Mouse (Mus musculus) embryo, embryonic 10.5 days (tissue): ENCODE results near the gene 2310009B15Rik.

Source experiments
- DNase-seq: peaks from one replicate; pipeline ENCODE4 v3.0.0-alpha.2; 2015; ENCODE audit warnings: low spot score

Gene 2310009B15Rik

GRCm38 (mm10) chr1:138842315-138842714, 14.3 kb downstream of the 2310009B15Rik start:
- peak; percentile 77 for DNase-seq

DNA sequence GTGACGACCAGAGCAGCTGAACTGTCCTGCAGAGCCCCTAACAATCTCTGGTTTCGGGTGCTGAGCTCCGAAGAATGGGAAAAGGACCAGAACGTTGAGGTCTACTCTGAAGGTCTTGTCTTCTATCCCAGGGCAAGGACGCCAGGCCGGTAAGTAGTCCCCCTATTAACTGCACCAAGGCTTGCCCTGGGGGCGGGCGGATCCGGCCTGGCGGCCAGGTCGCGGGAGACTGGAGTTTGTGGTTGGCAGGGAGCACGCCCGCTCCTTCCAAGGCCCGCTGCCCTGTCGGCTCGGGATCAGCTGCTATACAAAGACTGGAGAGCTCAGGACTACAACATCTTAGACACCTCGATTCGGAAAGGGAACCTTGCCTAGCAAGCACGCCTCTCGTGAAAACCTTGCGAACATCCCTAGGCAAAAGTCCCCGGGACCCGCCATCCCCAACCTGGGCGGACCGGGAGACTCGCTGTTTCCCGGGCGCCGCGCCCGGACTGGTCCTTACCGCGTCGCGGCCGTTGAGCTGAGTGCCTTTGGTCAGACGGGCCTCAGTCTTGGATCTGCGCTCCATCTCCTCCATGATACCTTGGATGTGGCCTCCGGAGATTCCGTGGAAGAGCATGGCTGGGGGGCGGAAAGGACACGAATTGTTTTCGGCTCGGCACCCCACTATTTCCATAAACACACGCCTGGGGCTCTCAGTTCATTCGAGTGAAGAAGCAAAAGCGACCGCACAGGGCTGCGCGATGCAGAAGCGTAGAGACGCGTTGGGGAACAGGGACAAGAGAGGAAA, 15.2 kb downstream of the 2310009B15Rik start:
- DNase-seq = peak; percentile 83

GRCm38 (mm10) chr1:138840440-138841305, 16.0 kb downstream of the 2310009B15Rik start:
- peak; percentile 64 for DNase-seq

DNA sequence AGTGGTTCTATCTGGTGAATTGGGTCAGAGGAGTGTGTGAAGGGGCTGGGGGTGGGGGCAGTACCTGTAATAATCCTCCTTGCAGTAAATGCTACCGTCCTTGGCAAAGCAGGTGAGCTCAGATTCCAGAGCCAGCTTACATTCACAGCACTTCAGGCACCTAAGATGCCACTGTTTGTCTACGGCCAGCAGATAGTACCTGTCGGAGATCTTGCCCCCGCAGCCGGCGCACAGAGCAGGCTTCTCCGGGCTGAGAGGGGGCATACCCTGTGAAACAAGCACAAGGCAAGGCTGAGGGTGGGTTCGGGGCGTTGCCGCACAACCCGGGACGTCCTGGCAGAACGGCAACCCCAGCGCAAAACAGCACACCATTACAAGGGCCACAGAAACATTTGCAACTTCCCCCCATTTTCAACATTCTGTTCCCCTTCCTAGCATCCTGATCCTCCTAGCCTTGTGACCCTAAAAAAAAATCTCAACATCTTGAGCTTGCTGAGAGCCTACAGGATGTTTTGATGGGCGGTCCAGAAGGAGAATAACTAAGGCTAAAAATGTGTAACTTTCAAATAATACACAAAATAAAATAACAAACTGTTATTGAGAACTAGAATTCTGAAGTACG, 16.7 kb downstream of the 2310009B15Rik start:
- DNase-seq = peak; percentile 40

DNA sequence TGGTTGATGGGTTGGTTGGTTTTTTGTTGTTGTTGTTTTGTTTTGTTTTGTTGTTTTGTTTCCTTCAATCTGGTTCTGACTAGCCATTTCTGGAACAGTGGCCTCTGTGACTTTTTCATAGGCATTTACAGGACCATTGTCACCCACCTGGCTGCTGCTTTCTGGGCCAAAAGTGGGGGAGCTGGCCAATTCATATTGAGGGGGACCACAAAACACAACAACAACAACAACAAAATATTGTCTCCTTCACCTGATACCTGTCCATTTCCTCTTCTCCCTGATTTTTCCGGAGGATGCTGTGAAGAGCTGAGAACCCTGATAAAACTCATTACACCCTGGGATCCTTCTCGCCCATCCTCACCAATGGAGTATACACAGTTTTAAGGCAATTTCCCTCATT, 17.4 kb downstream of the 2310009B15Rik start:
- no peak for DNase-seq

- DNase-seq = peak; percentile 45
These were observed 18.6 kb downstream of the 2310009B15Rik start for GRCm38 (mm10) chr1:138837786-138838743.

DNA sequence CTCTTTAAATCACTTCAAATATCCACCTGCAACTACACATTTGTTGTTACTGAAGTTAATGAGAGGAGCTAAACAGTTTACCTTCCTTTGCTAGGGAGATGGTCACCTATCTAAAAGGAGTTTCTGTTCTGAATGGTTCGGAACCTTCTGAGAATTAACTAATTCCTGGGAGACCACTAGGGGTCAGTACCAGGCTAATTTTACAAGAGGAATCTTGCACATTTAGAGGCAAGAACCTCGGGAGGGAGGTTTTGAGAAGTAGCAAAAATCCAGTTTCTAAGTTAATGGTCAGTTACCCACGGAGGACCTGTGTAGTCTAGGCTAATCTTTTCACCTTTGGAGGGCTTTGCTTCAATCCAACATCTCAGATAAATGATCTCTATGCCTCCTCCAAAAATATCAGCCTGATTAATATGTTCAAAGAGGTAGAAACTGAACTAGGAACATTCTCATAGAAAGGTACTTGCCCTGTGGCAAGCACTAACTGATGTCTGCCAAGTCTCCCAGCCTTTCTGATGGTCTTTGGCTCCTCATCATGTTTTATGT, 21.2 kb downstream of the 2310009B15Rik start:
- DNase-seq = peak; percentile 81

- DNase-seq = peak; percentile 80
These were observed 25.3 kb downstream of the 2310009B15Rik start for GRCm38 (mm10) chr1:138831309-138831708.

- DNase-seq = no peak
These were observed 29.8 kb downstream of the 2310009B15Rik start for GRCm38 (mm10) chr1:138826841-138827240.

GRCm38 (mm10) chr1:138822985-138823322, 33.7 kb downstream of the 2310009B15Rik start:
- no peak for DNase-seq

DNA sequence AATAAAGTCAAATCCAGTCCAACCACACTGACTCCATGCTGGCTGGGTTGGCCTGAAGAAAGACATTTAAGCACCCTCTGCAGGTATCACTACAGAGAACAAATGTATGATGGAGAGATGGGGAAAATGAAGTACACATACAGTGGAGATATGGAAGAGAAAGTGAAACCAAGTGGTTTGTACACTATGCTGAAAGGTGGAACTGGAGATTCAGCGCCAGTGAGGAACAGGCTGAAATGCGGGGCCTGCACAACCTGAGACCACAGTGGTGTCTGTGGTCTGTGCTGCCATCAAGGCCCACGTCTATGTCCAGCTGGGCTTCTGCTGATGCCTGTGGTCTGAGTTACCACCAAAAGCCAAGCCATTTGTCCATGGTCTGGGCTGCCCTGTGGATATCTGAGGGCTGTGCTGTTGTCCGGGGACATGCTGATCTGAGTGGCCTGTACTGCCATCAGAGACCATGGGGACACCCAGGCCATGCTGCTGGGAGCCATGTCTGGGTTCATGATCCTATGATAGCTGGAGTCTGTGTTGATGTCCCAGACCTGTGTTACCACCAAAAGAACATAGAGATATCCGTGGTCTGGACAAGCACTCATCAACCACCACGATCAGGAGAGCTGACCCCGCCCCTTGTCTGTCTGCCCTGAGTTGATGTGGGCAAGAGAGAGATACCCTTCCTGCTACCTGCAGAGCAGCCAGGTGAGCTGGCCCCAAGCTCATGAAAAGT, 34.2 kb downstream of the 2310009B15Rik start:
- no peak for DNase-seq
